Mouse (Mus musculus) brain, embryonic 14.5 days (tissue): ENCODE measurements at regions not wholly inside any gene's neighbourhood (a gene's known extent, or its start where the extent isn't known, plus 50 kb on each side); places are given as distances from the start of the nearest gene placed in this dataset.

ENCODE experiments used
- CTCF ChIP-seq: fragments of 200-500 bp; IDR thresholded peaks from 2 replicates; pipeline ENCODE4 v1.5.1; 2012; ENCODE audit warnings: inconsistent platforms, mild to moderate bottlenecking, moderate library complexity, borderline replicate concordance; ENCODE audit not compliant: insufficient read depth, insufficient read length; ENCODE audit errors: extremely low read depth
- POLR2A ChIP-seq: fragments of 200-500 bp; IDR thresholded peaks from 2 replicates; pipeline ENCODE4 v1.6.1; 2012; ENCODE audit warnings: mild to moderate bottlenecking, inconsistent platforms, borderline replicate concordance; ENCODE audit not compliant: poor library complexity, insufficient read depth, insufficient read length, severe bottlenecking; ENCODE audit errors: extremely low read depth

DNA sequence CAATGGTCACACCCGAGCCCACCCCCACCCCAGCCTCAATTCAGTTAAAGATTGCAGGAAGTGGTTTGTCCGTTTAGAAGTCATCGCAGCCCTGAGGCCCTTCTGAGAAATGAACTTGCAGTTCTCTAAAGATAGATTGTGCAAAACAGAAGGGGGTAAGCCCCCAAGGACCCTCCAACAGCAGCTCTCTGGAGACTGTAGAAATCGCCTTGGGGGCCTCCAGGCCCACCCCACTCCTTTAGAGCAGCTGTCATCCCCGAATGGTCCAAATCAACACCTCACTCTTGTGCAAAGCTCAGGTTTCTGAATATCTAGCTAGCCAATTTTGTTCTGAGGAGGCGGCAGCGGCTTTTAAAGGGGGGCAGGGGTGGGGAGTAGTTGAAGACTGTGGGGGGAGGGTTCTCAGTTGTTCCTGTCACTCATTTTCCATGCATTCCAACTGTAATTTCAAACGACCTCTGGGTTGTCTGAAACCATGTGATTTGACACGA lies 186.9 kb downstream of the Gsdmc2 start:
- TF ChIP-seq POLR2A (no peak), CTCF (no peak)
